Mouse (Mus musculus): ENCODE data around the gene Mrps31.

Mrps31 gene

DNA sequence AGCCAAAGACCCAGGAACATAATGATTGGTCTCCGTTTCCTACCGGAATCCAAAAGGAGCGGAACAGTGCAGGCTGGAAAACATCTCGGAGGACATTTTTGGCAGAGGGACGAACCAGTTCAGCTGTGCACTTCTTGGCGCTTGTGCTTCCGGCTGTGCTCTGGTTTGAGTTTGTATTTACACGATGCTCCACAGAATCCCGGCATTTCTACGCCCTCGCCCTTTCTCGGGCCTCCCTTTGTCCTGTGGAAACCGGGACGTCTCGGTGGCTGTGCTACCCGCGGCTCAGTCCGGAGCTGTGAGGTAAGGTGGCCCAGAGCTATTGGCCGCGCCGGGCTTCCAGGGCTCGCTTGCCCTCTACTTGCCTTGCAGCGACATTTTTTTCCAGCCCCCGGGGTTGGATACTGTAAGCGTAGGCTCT lies at the start of gene Mrps31:
Gene Mrps31 (plus strand): TSS at position 80 of the 421 bp plus-strand sequence.
- DNase-seq, result peak; percentile 86 to 91

DNA sequence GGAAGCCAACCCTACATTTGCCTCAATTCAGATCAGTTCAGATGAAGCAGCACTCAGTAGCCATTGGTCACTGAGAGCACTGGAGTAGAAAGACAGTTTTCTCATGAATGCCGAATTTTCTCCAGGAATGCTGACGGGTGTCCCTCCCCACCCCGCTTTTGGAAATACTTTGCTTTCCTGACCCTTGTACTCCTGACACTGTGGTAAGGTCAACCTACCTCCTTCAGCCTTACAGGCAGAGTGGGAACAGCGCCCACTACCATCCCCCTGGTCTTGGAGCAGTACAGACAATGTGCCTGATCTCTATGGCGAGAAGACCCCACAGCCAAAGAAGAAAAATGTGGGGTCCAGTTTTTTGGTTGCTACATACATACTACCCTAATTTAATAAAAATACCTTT lies 34.9 kb upstream of the Mrps31 start:
- DNase-seq, result peak in 1 of 2 experiments; percentile 54

DNA sequence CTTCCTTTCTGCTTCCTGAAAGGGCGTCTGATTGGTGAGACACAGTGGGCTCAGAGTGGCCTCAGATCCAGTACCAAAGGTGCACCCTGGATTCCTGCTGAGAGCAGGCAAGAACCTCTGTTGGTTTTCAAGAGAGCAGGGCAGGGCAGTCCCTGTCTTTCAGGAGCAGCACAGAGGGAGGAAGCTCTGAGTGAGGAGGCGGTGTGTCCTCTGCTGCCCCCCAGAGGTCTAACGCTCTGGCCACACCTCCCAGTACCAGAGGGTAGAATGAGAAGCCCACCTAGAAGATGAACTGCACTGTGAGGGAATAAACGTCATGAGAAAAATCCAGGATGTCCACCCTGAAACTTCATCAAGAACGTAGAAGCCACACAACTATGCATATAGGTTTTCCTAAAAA lies 34.3 kb upstream of the Mrps31 start:
- DNase-seq, result peak; percentile 48 to 76

DNA sequence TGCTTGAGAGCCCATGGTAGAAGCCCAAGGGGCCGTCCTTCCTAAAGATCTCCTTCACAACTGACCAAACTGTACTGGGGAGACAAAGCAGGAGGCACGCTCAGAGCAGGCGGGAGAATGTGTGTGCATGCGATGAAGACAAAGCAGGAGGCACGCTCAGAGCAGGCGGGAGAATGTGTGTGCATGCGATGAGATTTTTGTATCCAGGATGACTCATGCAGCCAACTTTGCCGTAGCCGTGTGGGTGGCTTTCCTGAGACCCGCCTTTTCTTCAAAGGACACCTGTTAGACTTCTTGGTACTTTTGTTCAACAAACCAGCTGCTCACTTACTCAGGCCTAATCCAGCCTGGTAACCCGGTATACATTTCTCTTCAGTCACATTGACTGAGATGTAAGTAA lies 30.2 kb upstream of the Mrps31 start:
- no peak for DNase-seq

DNA sequence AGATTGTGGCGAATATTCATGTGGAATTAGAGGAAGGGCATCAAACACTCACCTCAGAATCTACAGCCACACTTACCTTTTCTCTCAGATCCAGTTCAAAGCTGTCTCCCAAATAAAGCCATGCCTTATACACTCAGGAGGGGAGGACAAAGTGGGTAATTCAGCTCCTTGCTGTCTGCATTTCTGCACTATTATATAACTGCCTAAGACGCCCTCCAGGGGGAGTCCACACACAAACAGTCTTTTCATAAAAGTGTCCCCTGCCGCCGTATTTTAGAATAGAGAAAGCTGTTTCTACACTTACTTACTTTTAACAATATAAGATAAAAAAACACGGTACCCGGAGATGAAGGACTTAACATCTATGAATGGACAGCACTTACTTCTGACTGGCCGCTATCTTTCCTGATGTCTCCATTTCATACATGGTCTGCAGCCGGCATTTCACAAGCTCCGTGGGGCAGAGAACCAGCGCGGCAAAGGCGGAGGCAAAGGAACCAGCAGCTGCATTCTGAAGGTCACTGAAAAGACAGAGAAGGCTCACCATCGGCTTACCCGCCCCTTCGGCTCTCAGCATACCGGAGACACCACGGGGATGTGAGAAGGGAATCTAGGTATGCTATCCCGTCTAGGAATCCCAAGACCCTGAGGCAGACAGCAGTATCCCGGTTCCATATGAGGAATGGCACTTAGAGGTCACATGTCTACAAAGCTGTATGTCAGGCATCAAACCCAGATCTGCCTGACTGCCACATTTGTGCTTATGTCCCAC lies 28.2 kb upstream of the Mrps31 start:
- no peak for DNase-seq

DNA sequence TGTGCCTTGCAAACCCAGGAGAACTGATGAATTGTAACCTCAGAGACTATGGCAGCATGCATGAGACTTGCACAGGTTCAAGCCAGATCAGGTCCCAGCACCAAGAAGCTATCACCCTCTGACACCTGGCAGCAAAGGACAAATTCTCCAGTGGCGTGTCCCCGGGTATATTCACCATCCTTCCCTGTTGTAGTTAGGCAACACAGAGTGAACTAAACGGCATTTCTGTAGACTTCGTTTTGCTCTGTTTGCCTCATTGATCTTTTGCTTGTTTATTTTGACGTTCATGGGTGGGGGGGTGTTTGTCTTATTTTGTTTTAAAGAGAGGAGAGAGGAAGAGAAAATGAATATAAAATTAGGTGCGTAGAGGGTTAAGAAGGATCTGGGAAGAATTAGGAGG lies 26.0 kb upstream of the Mrps31 start:
- DNase-seq, result no peak

DNA sequence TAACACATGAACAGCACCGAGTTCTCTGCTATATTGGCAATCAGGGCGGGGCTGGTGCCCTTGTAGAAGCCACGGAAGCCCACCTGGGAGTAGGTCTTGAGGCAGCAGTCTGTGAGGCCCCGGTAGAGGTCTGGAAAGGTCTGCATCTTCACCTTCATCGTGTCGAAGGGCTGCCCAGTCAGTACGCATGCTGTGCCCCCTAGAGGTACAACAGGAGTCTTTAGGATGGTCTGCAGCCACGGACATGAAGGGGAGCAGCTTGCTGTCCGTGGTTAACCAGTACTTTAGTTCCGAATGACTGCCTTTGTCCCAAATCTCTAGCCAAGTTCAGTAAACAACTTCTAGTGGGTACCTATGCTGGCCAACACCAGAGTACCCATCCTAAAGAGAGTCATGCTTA lies 21.3 kb upstream of the Mrps31 start:
- DNase-seq, result peak; percentile 57 to 61

DNA sequence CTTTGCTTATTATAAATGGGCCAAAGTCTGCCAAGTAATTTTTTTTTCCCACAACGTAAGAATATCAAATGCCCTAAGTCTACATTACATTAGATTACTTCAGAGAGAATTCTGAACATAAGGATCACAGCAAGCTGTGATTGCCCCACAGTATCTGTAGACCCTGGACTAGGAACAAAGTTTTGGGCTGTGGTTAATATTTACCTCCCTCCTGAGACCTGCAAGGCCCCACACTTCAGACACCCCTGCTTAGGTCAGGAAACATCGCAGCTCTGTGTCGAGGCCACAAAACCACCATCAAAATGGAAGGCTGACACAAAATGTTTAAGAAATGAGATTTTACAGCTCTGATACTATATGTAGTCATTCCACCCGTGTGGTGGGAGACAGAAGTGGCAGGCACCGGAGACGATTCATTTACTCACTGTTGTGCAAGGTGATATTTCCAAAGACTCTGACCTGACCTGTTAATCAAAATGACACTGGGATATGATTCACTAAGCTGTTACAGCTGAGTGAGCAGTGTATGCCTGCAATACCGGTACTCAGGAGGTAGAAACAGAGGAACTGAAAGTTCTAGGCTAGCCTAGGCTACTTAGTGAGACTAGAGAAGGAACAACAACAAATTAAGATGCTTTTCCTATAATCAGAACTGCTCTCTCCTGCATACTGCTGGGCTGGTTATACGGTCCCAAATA lies 20.2 kb upstream of the Mrps31 start:
- peak; percentile 54 to 80 for DNase-seq

DNA sequence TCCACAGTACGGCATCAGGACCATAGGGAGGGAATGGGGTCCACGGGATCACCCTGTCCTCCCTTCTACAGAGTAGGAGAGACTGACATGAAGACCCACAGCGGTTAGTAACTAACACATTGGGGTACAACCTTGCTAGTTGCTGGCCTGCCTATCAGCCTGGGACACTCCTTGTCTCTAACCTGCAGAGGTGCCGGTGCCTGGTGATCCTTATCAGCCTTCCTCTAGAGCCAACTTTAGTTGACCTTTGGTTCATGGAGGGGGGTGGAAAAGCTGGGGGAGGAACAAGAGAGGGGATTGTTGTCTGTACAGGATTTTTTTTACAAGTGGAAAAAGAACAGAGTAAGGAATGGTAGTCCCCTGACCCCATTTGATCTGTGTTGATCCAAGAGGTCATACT lies 16.7 kb upstream of the Mrps31 start:
- peak; percentile 67 to 84 for DNase-seq

DNA sequence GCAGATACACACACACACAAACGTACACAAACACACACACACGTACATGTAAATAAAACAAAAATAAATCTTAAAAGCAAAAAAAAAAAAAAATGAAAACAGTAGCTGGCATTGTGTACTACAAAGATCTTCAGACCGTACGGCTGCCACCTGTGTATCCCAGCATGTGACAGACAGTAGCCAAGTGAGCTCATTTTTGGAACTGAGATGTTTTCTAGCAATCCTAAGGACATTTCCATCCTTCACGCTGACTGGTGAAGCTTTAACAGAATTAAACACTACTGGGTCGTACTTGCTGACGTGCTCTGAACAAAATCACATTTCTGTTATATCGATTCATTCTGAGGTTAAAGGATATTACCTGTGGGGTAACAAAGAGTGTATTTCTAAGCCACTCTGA lies 15.9 kb upstream of the Mrps31 start:
- DNase-seq, result no peak

DNA sequence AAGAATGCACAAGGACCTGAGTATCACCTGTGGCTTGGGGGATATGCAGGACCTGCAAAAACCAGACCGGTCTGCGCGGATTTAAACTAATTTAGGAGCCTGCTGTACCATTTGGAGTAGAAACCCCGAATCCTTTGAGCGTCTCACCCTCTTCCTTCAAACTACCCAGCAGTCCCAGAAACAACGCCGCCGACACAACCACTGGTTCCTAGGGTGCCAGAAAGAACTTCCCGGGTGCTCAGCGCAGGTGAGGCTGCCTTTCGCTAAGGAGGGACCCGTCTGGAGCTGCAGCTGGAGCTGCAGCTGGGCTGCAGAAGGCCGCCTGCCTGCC lies 13.4 kb upstream of the Mrps31 start:
- DNase-seq, result no peak

DNA sequence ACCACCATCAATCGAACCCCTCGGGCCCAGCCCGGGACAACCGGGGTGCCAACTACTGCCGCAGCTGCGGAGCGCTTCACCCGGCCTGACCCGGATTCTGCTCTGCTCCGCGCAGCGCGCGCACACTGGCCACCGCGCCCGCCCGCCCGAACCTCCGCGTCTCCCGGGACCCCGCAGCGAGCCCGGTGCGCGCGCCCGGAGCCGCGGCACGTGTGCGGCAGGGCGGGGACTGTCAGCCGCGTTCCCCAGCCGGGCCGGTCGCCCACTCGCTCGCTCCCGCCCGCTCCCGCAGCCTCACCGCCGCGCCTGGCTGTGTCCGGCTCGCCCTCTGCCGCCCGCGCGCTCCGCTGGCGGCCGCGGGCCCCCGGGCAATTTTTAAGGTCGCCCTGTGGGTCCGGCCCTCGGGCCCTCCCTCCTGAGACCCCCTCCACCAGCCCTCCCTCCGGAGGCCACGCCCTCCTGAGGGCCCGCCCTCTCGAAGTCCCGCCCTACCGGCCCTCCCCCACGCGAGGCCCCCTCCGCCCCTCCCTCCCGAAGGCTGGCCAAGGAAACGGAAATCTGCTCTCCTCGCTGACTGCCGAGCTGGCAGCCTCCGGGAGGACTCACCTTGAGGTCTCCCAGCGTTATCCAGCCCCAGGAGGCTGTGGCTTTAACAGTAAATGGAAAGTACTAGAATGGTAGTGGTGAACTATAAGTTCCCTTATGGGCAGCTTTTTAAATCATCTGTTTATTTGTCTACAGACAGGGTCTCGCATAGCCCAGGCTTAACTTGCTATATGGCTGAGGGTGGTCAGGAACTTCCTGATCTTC lies 12.8 kb upstream of the Mrps31 start, which contains the start of gene Slc25a15:
Gene Slc25a15 (minus strand): TSS at position 456 of the 810 bp plus-strand sequence.
- DNase-seq, result peak; percentile 92 to 95

DNA sequence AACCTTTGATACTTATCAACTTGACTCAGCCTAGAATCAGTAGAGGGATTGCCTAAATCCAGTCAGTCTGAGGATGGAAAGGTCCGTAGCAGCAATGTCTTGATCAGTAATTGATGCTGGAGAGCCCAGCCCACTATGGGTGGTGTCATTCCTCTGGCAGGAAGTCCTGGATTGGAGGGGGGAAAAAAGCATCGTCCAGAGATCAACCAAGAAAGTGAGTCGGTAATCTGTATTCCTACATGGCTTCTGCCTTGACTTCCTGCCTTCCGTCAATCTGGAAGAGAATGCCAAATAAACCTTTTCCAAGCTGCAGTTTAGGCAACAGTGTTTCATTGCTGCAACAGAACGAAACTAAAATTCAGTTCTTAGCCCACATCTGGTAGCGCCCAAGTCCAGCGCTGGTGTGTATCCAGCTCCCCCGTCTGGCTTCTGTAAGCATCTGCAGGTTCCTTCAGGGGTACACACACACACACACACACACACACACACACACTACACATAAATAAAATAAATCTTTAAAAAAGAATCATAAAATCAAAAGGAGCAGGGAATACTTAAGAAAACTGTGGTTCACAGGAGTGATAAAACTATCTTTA lies 11.8 kb upstream of the Mrps31 start:
- DNase-seq, result peak in 1 of 2 experiments; percentile 29

DNA sequence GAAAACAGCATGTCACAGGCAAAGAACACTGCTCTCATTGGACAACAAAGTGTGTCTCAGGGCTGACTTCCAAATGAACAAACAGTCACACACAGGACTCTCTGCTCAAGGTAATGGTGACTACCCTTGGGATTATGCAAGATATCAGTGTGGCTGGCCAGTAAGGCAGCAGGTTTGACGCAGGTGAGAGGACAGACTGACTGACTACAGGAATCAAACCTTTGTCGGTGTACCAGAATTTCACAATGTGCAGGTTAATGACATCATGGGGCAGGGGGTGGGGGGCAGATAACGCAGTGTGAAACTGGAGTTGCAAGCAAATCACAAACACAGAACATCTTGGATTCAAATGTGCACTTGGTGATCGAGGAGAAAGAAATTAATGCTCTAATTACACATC lies 10.6 kb upstream of the Mrps31 start:
- no peak for DNase-seq

DNA sequence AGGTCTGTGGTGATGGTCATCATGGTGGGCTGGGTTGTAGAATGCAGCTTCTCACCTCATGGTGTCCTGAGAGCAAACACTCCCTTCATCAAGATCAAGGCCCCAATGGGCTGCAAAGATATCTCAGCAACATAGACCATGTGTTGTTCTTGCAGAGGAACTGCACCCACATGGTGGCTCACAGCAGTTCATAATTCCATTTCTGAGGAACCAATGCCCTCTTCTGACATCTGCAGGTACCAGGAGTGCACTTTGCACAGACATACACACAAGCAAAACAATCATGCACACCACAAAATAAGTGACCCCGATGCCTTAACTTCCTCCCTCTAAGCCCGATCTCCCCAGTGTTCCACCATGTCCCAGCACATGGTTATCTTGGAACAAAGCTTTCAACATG lies 7.9 kb upstream of the Mrps31 start:
- DNase-seq, result no peak

DNA sequence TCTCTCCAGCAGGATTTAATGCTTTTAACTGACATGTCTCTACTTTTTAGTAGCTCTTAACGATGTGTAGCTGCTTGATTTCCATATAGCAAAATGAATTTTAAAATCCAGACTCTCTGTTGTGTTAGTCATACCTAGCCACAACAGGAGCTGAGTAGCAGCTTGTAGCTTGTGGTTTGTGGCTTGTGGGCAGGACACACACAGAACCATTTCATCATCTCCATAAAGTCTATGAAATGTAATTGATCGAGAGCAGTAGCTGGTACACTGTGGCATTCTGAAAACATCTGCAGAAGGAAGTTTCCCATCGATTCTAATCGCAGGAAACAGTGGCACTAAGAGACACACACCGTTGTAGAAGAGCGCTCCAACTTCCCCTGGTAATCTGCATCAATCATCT lies 5.4 kb upstream of the Mrps31 start:
- no peak for DNase-seq

DNA sequence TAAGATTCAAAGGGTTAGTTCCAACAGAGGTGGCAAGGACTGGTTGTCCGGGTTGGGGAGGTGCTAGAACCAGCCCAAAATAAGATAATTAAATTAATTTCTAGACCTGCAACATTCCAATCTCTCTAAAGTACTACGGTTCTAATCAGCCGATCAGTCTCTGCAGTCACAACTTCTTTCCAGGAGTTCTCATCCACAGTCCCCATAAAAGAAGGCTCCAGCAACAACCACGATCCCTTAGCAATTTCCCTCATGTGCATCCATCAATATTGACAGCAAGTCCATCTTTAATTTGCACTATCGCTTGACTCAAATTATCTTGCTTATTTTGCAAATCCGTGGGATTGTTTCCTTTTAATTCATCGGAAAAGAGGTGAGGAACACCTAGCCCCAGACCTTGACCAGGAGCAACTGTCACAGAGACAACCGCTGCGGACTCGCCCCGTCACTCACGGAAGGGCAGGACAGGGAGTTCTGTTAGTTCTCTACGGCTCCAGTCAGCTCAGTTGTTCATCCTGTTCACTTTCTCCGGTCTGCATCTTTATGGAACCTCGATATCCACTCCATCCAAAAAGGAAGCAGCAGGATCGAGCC lies 376 bp upstream of the Mrps31 start:
- DNase-seq, result no peak

DNA sequence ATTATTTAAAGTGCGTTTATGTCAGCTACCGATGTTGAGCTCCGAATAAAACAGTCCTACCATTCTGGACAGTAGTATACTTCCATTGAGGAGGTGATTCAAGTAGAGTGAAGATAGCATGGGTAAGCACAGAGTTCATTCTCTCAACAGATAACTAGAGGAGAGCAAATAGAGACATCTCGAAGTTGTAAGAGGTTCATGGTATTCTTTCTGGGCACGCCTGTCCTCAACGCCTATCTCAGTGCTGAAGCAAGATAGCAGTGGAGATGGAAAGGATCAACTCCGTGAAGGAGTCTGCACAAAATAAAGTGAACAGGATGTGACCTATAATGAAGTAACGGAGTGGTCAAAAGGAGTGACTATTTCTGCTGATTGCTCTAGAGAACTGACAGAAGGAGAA lies 810 bp downstream of the Mrps31 start:
- no peak for DNase-seq

Measured in kidney, postnatal 36 days (tissue).